Mouse (Mus musculus) thymus, postnatal 36 days (tissue): ENCODE measurements around the gene Ddx5.
"Not testable (repeated sequence)": the region's sequence is repeated elsewhere in the genome, so short reads cannot be mapped to it uniquely, and the experiment has no call there.

Experiments used
- DNase-seq, 2 experiments: peaks; one replicate each; pipeline ENCODE4 v3.0.0; 2022; ENCODE audit warnings: mixed read lengths in 2 of 2

The Ddx5 gene

GRCm38 (mm10) chr11:106788775-106789459, at the start of gene Ddx5, which contains the start of gene Cep95:
Ddx5 (minus strand) TSS chr11:106789185.
Cep95 (plus strand) TSS chr11:106789252.
- DNase-seq: peak; percentile 98 to 99

GRCm38 (mm10) chr11:106828079-106828478, 39.1 kb upstream of the Ddx5 start:
- DNase-seq: no peak

- DNase-seq: no peak
Measured at GRCm38 (mm10) chr11:106824403-106824802, 35.4 kb upstream of the Ddx5 start.

DNA sequence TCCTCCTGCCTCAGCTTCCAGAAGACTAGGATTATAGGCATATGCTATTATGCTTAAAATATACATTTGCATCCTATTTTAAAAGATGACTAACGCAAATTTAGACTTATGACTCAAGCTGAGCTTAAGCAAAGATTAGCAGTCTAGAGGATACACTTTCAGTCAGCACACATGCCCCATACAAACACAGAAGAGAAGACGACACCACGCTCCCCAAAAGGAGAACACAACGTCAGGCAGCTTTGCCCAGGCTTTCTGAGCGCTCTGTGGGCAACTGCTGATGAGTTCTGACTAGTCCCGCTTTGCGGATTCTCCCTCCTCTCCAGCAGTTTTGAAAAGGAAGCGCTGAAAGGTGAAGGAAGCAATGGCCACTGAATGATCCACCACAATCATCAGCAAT, 34.8 kb upstream of the Ddx5 start:
- no peak for DNase-seq

- DNase-seq: no peak
Measured at GRCm38 (mm10) chr11:106822911-106823310, 33.9 kb upstream of the Ddx5 start.

DNA sequence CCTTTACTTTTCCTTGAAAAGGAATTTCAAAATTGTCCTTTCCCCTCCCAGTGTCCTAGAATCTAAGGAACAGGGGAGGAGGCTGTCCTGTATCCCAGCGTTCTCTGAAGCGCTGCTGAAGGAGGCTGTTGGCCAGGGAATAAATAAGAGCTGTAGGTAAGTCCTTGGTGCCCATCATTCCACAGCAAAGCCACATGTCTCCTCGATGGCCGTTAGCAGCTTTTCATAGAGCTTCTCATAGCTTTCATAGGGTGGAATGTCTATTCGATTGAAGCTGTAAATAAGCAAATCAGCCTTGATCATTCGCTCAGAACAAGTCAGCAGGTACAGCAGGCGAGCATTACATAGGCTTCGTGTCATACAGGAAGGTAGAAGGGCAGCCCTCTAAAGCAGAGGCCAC, 33.5 kb upstream of the Ddx5 start:
- DNase-seq: no peak

GRCm38 (mm10) chr11:106821397-106821796, 32.4 kb upstream of the Ddx5 start:
- no peak for DNase-seq

DNA sequence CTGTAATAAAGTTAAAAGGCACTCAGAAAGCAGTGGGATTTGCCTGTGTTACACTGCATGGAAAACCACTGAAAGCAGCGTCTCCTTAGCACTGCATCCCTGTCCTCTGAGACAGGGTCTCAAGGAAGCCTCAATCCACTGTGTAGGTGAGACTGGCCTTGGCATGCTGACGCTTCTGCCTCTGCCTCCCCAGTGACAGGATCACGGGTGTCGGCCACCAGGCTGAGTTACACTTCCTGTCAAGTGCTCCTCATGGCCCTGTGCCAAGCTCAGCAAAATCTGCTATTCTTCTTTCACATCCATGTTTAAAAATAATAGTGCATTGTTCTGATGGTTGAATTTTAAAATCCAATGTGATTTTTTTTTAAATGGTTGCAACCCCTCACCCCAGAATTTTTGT, 32.0 kb upstream of the Ddx5 start:
- peak; percentile 15 to 33 for DNase-seq

- DNase-seq: no peak
Measured at GRCm38 (mm10) chr11:106820252-106820651, 31.3 kb upstream of the Ddx5 start.

DNA sequence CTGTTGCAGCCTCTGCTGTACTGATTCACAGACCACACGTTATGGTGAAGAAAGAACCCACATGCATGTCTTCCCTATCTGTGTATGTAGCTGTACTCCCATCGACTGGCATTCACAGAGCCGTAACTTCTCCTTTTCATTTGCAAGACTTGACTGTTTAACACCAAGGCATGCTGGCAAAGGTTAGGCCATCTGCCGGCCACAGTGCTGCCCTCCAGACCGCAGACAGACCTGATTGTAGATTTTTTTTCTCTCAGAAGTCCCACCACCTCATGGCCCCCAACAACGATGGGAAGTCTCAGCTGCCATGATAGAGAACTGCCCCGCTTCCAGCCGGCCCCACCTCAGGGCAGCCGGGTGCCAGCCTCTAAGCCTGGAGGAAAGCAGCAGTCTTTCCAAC, 30.6 kb upstream of the Ddx5 start:
- no peak for DNase-seq

GRCm38 (mm10) chr11:106818341-106818740, 29.4 kb upstream of the Ddx5 start:
- no peak for DNase-seq

- DNase-seq: no peak
Measured at GRCm38 (mm10) chr11:106817808-106818207, 28.8 kb upstream of the Ddx5 start.

DNA sequence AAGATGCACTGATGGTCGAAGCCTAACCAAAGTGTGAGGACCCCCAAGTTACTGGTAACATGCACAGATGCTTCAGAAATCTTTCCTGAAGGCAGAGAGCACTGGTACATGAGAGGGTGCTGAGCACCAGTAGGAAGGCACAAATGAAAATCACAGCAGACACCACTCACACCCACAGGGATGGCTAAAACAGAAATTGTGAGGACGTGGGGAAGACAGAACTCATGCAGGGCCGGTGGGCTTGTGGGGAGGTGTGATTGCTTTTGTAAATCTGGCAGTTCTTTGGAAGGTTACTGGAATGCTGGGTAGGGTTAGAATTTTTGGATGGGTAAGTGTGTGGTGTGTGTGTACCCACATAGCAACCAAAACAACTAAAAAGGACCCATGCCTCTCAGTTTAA, 28.2 kb upstream of the Ddx5 start:
- no peak for DNase-seq

GRCm38 (mm10) chr11:106816316-106816715, 27.3 kb upstream of the Ddx5 start:
- DNase-seq: no peak

DNA sequence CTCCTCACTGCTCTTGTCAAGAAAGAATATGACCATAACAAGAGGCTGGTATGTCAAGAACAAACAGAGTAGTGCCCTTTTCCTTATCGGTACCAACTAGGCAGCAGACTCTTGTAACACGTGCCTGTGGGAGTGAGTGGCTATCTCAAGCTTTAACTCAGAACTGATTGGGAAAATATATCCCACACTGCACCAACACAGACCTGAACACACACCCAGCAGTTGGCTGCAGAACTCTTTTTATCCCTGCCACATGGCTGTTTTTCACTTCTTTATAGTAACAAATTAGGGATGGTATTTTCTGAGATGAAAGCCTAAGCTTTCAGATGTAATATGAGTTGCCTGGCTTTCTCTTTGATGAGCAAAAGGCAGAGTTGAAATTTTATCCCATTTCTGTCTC, 26.8 kb upstream of the Ddx5 start:
- no peak for DNase-seq

DNA sequence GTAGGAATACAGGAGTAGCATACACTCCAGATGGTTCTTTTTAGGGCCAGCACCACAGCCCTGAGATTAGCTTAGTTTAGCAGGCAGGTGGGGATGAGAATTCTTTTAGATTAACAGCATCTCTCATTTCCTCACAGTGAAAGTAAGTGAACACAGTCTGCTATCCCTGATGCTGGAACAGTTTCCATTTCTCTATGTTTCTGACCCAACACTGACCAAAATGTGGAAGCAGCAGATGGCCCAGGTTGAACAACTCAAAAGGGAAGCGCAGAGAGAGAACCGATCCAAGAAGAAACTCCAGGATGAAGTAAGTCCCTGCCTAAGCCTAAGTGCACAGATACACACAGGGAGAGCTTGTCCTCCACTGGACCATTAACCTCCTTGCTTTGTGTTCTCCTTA, 26.3 kb upstream of the Ddx5 start:
- DNase-seq: no peak

DNA sequence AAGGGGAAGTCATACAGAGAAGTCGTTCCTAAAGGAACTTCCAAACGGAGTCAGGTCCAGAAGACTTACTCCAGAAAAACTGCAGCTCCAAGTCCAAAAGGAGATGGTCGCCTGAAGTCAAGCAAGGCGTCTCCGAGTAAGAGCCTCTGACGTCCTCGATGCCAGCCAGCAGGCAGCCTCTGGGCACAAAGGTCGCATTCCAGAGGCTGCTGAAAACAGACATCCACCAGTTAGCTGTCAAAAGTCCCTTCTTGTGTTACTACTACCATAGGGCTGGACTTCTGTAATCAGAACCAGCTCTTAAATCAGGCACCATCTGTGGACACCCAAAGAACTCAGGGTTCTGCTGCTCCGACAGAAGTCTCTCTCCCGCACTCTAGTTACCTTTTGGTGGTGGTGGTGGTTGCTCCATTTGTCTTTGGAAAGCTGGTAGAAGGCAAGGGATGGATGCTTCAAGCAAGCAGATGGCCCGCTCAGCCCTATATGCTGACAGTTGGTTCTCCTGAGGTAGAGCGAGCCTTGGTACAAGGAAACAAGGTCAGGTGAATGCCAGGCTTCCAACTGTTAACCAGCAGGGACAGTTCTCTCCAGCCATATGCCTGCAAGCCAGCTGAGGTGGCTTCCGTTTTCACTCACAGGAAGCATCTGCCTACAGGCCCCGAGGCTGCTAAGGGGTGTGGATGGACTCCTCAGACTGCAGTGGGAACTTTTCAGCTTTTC, 25.8 kb upstream of the Ddx5 start:
- DNase-seq: no peak

GRCm38 (mm10) chr11:106812410-106813136, 23.6 kb upstream of the Ddx5 start:
- DNase-seq: no peak

DNA sequence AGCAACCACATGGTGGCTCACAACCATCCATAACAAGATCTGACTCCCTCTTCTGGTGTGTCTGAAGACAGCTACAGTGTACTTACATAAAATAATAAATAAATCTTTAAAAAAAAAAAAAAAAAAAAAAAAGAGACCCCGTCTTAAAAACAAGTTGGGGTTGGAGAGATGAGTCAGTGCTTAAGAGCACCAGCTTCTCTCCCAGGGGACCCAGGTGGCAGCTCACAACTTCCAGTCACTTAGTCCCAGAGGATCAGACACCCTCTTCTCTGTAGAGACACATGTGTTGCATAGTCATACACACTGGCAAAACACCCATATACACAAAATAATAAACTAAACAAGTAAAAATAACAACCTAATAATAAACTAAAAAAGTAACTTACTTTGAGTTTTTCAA, 18.5 kb upstream of the Ddx5 start:
- not testable (repeated sequence) for DNase-seq

- no peak for DNase-seq
Measured at GRCm38 (mm10) chr11:106802069-106802627, 13.2 kb upstream of the Ddx5 start.

GRCm38 (mm10) chr11:106795679-106796078, 6.7 kb upstream of the Ddx5 start:
- DNase-seq: no peak

GRCm38 (mm10) chr11:106793846-106794245, 4.9 kb upstream of the Ddx5 start:
- peak in 1 of 2 experiments; percentile 14 for DNase-seq

DNA sequence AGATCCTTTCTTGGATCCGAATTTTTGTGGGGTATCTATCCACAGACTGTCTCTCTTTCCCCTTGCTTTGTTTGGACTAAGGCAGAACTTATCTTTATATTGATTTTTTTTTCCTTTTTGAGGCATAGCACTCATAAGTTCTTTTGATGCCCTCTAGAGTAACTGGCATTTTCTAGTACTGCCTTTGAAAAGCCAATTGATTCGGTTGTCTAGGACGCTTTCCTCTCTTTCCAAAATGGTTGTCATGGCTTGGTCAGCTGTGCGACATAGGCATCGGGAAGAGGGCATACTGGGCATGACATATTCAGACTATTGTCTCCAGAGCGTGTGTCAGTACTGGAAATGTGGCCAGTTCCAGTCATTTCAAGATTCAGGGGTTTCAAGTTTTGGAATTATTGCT, 664 bp upstream of the Ddx5 start:
- DNase-seq: no peak
